Mouse (Mus musculus) heart, postnatal 0 days (tissue): Measurements from ENCODE around the gene Asic1. TPM values are rescaled to one million over a fixed set of nuclear protein-coding genes. Genes with fewer than 3 reads are reported as not detected.
A peak's percentile ranks its signal among the peaks of the same experiment; 100 is the strongest.

ENCODE experiments used
- ATAC-seq: fragments of 200-750 bp; cut with Nextera tagmentation; 2 replicates; pipeline ENCODE4 v1.8.0; 2017; ENCODE audit warnings: low read depth, moderate number of reproducible peaks, moderate library complexity; ENCODE audit not compliant: insufficient read depth
- DNase-seq: peaks from one replicate; pipeline ENCODE4 v3.0.0-alpha.2; 2016; ENCODE audit warnings: low spot score
- H3K27ac ChIP-seq: fragments of 300-500 bp; sonication (generic); 2 replicates; pipeline ENCODE4 v1.5.1; 2014; ENCODE audit warnings: low read depth, mild to moderate bottlenecking
- H3K27me3 ChIP-seq: fragments of 300-500 bp; sonication (generic); 2 replicates; pipeline ENCODE4 v1.6.1; 2014; ENCODE audit warnings: low read length, mixed read lengths; ENCODE audit not compliant: control insufficient read depth, insufficient read depth
- H3K36me3 ChIP-seq: fragments of 300-500 bp; sonication (generic); replicated peaks from 2 replicates; pipeline ENCODE4 v1.6.1; 2014; ENCODE audit warnings: low read length, mixed read lengths; ENCODE audit not compliant: control insufficient read depth, insufficient read depth
- H3K4me1 ChIP-seq: fragments of 300-500 bp; sonication (generic); 2 replicates; pipeline ENCODE4 v1.6.1; 2014; ENCODE audit warnings: antibody characterized with exemption; ENCODE audit not compliant: control insufficient read depth, insufficient read depth
- H3K4me2 ChIP-seq: fragments of 300-500 bp; sonication (generic); 2 replicates; pipeline ENCODE4 v1.6.1; 2014; ENCODE audit warnings: low read depth, mild to moderate bottlenecking, low read length, moderate library complexity
- H3K4me3 ChIP-seq: fragments of 300-500 bp; sonication (generic); 2 replicates; pipeline ENCODE4 v1.5.1; 2014; ENCODE audit warnings: low read depth, low read length
- H3K9ac ChIP-seq: fragments of 300-500 bp; sonication (generic); replicated peaks from 2 replicates; pipeline ENCODE4 v1.6.1; 2014; ENCODE audit warnings: low read depth, low read length, mixed read lengths
- H3K9me3 ChIP-seq: fragments of 300-500 bp; sonication (generic); replicated peaks from 2 replicates; pipeline ENCODE4 v1.6.1; 2016; ENCODE audit warnings: low read length; ENCODE audit not compliant: control insufficient read depth
- CTCF ChIP-seq: IDR thresholded peaks from 2 replicates; pipeline ENCODE4 v1.5.1; 2016; ENCODE audit warnings: antibody characterized with exemption, control low read depth, low read depth
- EP300 ChIP-seq: IDR thresholded peaks from 2 replicates; pipeline ENCODE4 v1.6.1; 2016; ENCODE audit warnings: antibody characterized with exemption, low read depth
- WGBS: fragments of 180-500 bp; shearing (Covaris S2); extraction: QIAGEN DNeasy Blood & Tissue Kit; methylation state at CpG from one replicate; pipeline ENCODE4 v1.1.7; 2014; 5-methylcytosine and 5-hydroxymethylcytosine counted together
- polyA plus RNA-seq: library from polyadenylated mRNA; unstranded; fragments of >200 nt; fragmentation: Nextera tagmentation; extraction: Ambion mirVana; gene quantifications from 2 replicates; pipeline ENCODE4 v1.2.1, GENCODE M21; 2015
- total RNA-seq: library from RNA; depleted of rRNA; stranded (reverse); fragments of >200 nt; gene quantifications from 2 replicates; pipeline ENCODE4 v1.2.3, GENCODE M21; 2014; ENCODE audit warnings: low replicate concordance

Asic1 gene
- total and polyA plus RNA-seq, 2 experiments from 2014 or later: 0.11 to 1.3 TPM

GRCm38 (mm10) chr15:99650304-99650703, 19.9 kb upstream of the Asic1 start:
- WGBS: 18% methylated on average over 2 of the region's 2 CpGs
- Histone ChIP-seq H3K9ac (peak overlapping the region; percentile 87; the same call in 1 of the 2 replicates), H3K27ac (no peak overlapping the region), H3K4me3 (peak overlapping the region; percentile 95), H3K27me3 (peaks cover 15% of the 10 kb centered on the region), H3K9me3 (no peaks in the 10 kb centered on the region), H3K36me3 (no peaks in the 10 kb centered on the region), H3K4me1 (peaks cover 25% of the 10 kb centered on the region), H3K4me2 (peak overlapping the region; percentile 98)
- TF ChIP-seq CTCF (no peak), EP300 (no peak)
- DNase-seq (no peak), ATAC-seq (no peak)

GRCm38 (mm10) chr15:99651163-99651872, 18.9 kb upstream of the Asic1 start, which contains the start of gene Racgap1:
TSS of gene Racgap1 (minus strand) at chr15:99651656.
- Histone ChIP-seq H3K4me1 (peaks cover 19% of the 10 kb centered on the region), H3K27ac (0 out of 2 replicates have a peak within 1 kb of the TSS, but pooled peaks have one; percentile 49)

GRCm38 (mm10) chr15:99651984-99652872, 17.9 kb upstream of the Asic1 start:
- Histone ChIP-seq H3K27ac (no peak overlapping the region), H3K4me1 (peaks cover 14% of the 10 kb centered on the region), H3K9me3 (no peaks in the 10 kb centered on the region), H3K4me2 (peak overlapping the region; percentile 98), H3K9ac (no peak overlapping the region), H3K27me3 (peaks cover 27% of the 10 kb centered on the region), H3K4me3 (peak overlapping the region; percentile 95), H3K36me3 (no peaks in the 10 kb centered on the region)
- TF ChIP-seq EP300 (no peak), CTCF (no peak)
- DNase-seq (no peak), ATAC-seq (no peak)
- 74% methylated on average over 10 of the region's 10 CpGs for WGBS

More at GRCm38 (mm10) chr15:99651163-99651872, 18.9 kb upstream of the Asic1 start, which contains the start of gene Racgap1:
- Histone ChIP-seq H3K27me3 (peaks cover 24% of the 10 kb centered on the region), H3K4me3 (peak within 1 kb of the TSS; percentile 95), H3K9me3 (no peaks in the 10 kb centered on the region), H3K9ac (peak within 1 kb of the TSS; percentile 87), H3K36me3 (no peaks in the 10 kb centered on the region), H3K4me2 (peak within 1 kb of the TSS; percentile 98)
- peak; percentile 95 for ATAC-seq
- WGBS: under 1% methylated on average over 61 of the region's 68 CpGs
- peak; percentile 94 for DNase-seq
- TF ChIP-seq CTCF (no peak), EP300 (no peak)

GRCm38 (mm10) chr15:99653291-99653690, 16.9 kb upstream of the Asic1 start:
- peak overlapping the region; percentile 27 for H3K4me3 ChIP-seq
- peaks cover 11% of the 10 kb centered on the region for H3K4me1 ChIP-seq
- H3K9ac ChIP-seq: no peak overlapping the region
- H3K9me3 ChIP-seq: no peaks in the 10 kb centered on the region
- H3K4me2 ChIP-seq: peak overlapping the region; percentile 61
- no peak for DNase-seq
- no peak; the same call in 1 of the 2 replicates for ATAC-seq
- no peak overlapping the region for H3K27ac ChIP-seq
- peak; percentile 42; the same call in 1 of the 2 replicates for TF ChIP-seq CTCF
- TF ChIP-seq EP300: no peak
- peaks cover 27% of the 10 kb centered on the region for H3K27me3 ChIP-seq
- H3K36me3 ChIP-seq: no peaks in the 10 kb centered on the region
- 8% methylated on average over 8 of the region's 8 CpGs for WGBS

- H3K27me3 ChIP-seq: peaks cover 27% of the 10 kb centered on the region
- peak overlapping the region; percentile 61 for H3K4me2 ChIP-seq
- ATAC-seq (no peak), DNase-seq (no peak)
- TF ChIP-seq CTCF (no peak), EP300 (no peak)
- no peaks in the 10 kb centered on the region for H3K36me3 ChIP-seq
- peaks cover 8% of the 10 kb centered on the region for H3K4me1 ChIP-seq
- no peaks in the 10 kb centered on the region for H3K9me3 ChIP-seq
- no peak overlapping the region for H3K9ac ChIP-seq
- WGBS: 9% methylated on average over 21 of the region's 21 CpGs
- no peak overlapping the region for H3K27ac ChIP-seq
- peak overlapping the region; percentile 27 for H3K4me3 ChIP-seq
Measured at GRCm38 (mm10) chr15:99653876-99654275, 16.3 kb upstream of the Asic1 start.
